Mouse (Mus musculus): ENCODE results near the gene Glis2.

Gene Glis2

DNA sequence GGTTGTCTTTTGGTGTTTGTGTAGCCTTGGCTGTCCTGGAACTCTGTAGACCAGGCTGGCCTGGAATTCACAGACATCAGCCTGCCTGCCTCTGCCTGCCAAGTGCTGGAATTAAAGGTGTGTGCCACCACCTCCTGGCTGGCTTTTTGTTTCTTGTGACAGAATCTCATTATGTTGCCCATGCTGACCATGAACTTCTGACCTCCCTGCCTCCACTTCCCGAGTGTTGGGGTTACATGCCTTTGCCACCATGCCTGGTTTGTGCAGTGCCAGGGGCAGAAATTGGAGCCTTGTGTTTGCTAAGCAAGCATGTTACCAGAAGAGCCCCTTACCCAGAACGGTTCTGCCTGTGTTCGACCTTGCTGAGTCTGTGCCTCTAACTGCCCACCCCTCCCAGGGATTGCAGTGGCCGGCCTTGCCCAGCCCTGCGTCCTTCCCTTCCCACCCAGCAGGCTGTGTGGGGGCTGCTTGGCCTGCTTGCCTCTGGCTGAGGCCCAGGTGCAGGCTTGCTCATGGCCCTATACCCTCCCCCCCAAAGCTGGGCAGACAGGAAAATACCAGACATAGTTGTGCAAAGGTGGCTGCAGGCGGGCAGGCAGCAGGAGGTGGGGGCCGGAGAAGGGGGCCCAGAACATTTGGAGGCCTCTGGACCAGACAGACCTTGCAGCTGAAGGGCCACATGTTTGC is 8.4 kb downstream of the Glis2 start:
- no peak for DNase-seq (ENCODE audit: extremely low read depth, low read depth)

- DNase-seq (ENCODE audit: extremely low read depth, low read depth): no peak
Measured at GRCm38 (mm10) chr16:4603453-4603837, 8.9 kb downstream of the Glis2 start.

GRCm38 (mm10) chr16:4604293-4604837 is 9.9 kb downstream of the Glis2 start:
- DNase-seq (ENCODE audit: extremely low read depth, low read depth): no peak

GRCm38 (mm10) chr16:4605514-4606131 is 11.1 kb downstream of the Glis2 start:
- no peak for DNase-seq (ENCODE audit: extremely low read depth, low read depth)

DNA sequence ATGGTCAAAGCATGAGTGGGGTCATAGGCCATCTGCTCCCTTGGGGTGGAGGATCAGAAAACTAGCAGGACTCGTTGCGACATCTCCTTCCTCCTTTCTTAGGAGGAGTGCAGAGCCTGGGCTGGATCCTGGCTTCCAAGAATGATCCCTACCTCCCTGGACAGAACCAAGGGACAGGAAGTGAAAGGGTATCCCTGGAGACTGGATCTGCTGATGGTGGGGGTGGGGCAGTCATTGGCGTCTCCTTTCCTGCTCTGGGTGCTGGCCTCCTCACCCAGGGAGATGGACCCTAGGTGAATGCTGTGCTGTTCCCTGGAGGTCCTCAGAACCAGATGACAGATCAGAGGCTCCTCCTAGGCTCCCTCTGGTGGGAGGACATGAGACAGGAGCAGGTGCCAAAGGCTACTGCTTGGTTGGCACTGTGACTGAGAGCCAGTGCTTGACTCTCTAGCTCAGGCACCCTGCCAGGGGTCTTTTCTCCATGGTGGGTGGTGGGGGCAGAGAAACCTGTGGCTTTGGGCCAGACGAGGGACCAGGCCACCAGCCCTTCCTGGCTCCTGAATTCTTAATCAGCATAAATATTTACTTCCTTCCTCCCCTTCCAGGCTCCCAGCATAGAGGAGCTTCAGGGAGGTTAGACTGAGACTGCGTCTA is 12.0 kb downstream of the Glis2 start:
- no peak for DNase-seq (ENCODE audit: extremely low read depth, low read depth)

- no peak for DNase-seq (ENCODE audit: extremely low read depth, low read depth)
Measured at GRCm38 (mm10) chr16:4607818-4608531, 13.5 kb downstream of the Glis2 start.

DNA sequence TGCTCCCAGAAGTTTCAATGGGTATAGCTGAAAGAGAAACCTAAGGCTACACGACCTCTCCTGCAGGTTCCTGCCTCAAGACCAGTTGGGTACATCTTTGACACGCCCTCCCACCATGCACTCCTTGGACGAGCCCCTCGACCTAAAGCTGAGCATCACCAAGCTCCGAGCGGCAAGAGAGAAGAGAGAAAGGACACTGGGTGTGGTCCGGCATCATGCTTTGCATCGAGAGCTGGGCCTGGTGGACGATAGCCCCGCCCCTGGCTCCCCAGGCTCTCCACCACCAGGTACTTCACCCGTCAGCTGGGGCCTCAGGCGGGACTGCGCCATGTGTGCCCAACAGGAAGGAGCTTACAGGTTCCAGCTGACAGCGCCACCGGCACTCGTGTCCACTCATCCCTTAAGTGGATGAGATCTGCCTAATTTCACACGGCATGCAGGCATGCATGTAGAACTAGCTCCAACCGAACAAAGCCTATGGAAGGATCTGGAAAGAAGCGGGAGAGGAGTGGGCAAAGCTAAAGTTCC is 14.1 kb downstream of the Glis2 start:
- no peak for DNase-seq (ENCODE audit: extremely low read depth, low read depth)

DNA sequence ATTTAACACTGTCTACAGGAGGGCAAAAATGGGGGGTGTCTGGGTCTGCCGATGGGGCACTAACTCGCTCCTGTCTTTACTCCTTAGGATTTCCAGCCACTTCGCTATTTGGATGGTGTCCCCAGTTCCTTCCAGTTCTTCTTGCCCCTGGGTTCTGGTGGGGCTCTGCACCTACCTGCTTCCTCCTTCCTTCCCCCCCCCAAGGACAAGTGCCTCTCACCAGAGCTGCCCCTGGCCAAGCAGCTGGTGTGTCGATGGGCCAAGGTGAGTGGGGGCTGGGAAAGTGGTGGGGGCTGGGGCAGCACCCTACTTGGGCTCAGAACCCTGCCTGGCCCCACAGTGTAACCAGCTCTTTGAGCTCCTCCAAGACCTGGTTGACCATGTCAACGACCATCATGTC is 16.7 kb downstream of the Glis2 start:
- no peak for DNase-seq (ENCODE audit: extremely low read depth, low read depth)

DNA sequence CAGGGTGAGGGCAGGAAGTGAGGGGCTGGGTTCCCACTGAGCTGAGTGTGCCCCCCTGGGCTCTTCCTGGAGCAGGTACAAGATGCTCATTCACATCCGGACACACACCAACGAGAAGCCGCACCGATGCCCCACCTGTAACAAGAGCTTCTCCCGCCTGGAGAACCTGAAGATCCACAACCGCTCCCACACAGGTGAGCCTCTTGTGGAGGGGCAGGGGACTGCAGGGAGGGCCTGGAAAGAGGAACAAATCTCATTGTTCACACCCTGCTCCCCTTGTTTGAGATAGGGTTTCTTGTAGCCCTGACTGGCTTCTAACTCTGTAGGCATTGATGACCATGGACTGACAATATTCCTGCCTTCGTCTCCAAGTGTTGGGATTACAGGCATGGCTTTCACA is 17.2 kb downstream of the Glis2 start:
- no peak for DNase-seq (ENCODE audit: extremely low read depth, low read depth)

- no peak for DNase-seq (ENCODE audit: extremely low read depth, low read depth)
Measured at GRCm38 (mm10) chr16:4613736-4614135, 19.2 kb downstream of the Glis2 start.

- DNase-seq (ENCODE audit: extremely low read depth, low read depth): no peak
Measured at GRCm38 (mm10) chr16:4614639-4615038, 20.1 kb downstream of the Glis2 start.

GRCm38 (mm10) chr16:4615297-4615696 is 20.8 kb downstream of the Glis2 start:
- no peak for DNase-seq (ENCODE audit: extremely low read depth, low read depth)

GRCm38 (mm10) chr16:4616829-4617228 is 22.3 kb downstream of the Glis2 start:
- DNase-seq (ENCODE audit: extremely low read depth, low read depth): no peak

DNA sequence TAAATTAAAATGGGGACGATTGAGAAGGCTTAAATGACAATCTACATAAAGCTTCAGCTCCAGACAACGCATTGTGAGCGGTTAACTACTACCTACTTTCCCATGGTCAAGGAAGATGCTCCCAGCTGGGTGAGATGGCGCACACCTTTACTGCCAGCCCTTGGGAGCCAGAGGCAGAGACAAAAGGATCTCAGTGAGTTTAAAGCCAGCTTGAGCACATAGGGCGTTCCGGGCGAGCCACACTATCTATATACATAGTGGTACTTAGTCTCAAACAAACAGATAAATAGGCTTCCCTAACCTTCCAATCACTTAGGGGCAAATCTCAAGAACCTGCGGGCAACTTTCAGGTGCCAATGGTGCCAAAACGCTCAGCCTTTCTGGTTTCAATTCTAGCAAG is 29.6 kb downstream of the Glis2 start:
- DNase-seq (ENCODE audit: extremely low read depth, low read depth): no peak

DNA sequence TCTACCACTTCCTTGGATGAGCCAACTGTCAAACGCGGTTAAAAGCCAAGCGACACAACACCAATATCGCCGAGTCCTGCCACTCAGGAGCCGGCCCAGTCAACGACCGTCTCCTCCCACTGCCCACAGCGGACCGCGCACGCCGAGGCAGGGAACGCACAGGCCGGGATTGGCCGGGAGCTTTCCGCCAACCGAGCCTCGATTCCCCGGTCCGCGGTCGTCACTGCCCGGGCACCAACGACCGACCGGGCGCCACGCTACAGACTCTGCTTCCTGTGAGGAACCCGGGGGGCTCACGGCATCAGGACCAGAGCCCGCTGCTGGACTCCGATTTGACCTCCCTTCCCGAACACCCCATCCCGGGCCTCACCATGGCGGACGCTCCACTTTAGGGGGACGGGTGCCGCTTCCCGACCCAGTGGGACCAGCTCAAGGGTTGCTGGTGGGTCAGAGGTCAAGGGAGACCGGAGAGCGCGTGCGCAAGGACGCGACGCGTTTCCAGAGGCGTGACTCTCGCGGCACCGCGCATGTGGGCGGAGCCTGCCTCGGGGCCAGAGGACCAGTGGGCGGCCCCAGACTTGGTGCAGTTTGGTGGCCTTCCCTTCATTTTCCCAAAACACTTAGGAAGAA is 30.1 kb downstream of the Glis2 start, which contains the start of gene Pam16:
Gene Pam16, minus strand, starts transcription at position 508 of the 630 bp plus-strand sequence.
- DNase-seq (ENCODE audit: extremely low read depth, low read depth): peak; percentile 55

GRCm38 (mm10) chr16:4627105-4627504 is 32.6 kb downstream of the Glis2 start:
- no peak for DNase-seq (ENCODE audit: extremely low read depth, low read depth)

GRCm38 (mm10) chr16:4628898-4629419 is 34.4 kb downstream of the Glis2 start:
- DNase-seq (ENCODE audit: extremely low read depth, low read depth): no peak

- DNase-seq (ENCODE audit: extremely low read depth, low read depth): no peak
Measured at GRCm38 (mm10) chr16:4629950-4630349, 35.4 kb downstream of the Glis2 start.

- DNase-seq (ENCODE audit: extremely low read depth, low read depth): no peak
Measured at GRCm38 (mm10) chr16:4632050-4632449, 37.5 kb downstream of the Glis2 start.

- DNase-seq (ENCODE audit: extremely low read depth, low read depth): no peak
Measured at GRCm38 (mm10) chr16:4633661-4634060, 39.1 kb downstream of the Glis2 start.

GRCm38 (mm10) chr16:4634681-4635080 is 40.2 kb downstream of the Glis2 start:
- no peak for DNase-seq (ENCODE audit: extremely low read depth, low read depth)

Measured in MEL-GATA-1-ER (cell line).